Mouse (Mus musculus) stomach, postnatal 0 days (tissue): Measurements from ENCODE around the gene Sbf2.
"Not testable (repeated sequence)": the region's sequence is repeated elsewhere in the genome, so short reads cannot be mapped to it uniquely, and the experiment has no call there.

Experiments used
- CTCF ChIP-seq: IDR thresholded peaks from 2 replicates; pipeline ENCODE4 v1.5.1; 2016; ENCODE audit warnings: antibody characterized with exemption, low read depth, mild to moderate bottlenecking, moderate library complexity
- EP300 ChIP-seq: optimal IDR thresholded peaks from 2 replicates; pipeline ENCODE3; 2016; ENCODE audit warnings: antibody characterized with exemption

DNA sequence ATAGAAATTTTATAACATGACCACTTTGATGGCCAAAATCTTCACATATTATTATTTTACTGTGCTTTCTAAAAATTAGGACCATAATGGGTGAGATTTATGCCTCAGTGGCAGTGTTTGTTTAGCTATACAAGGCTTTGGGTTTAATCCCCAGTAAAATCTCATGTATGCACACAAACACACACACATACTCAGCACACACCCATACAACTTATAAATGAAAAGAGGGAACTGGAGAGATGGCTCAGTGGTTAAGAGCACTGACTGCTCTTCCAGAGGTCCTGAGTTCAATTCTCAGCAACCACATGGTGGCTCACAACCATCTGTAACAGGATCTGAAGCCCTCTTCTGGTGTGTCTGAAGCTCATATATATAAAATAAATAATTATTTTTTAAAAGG lies 84.4 kb downstream of the Sbf2 start:
- TF ChIP-seq CTCF, EP300: not testable (repeated sequence)
